Mouse (Mus musculus) layer of hippocampus, adult 18-20 months (tissue): Measurements from ENCODE around the gene Ttll12. TPM values are rescaled to one million over a fixed set of nuclear protein-coding genes. Genes with fewer than 3 reads are reported as not detected.

Source experiments
- DNase-seq, 2 experiments: peaks; one replicate each; pipeline ENCODE4 v3.0.0; 2022; ENCODE audit warnings: low spot score in 2 of 2
- total RNA-seq, 2 experiments: library from RNA; stranded (reverse); gene quantifications; 2 replicates each; pipeline ENCODE4 v1.2.3; 2021

Ttll12 gene
- total RNA-seq, 2 experiments from 2014 or later = 11.7 to 12.1 TPM

- no peak for DNase-seq
These were observed 67.2 kb downstream of the Ttll12 start for GRCm38 (mm10) chr15:83527747-83528146.

- DNase-seq = no peak
These were observed 67.9 kb downstream of the Ttll12 start for GRCm38 (mm10) chr15:83527092-83527437.

DNA sequence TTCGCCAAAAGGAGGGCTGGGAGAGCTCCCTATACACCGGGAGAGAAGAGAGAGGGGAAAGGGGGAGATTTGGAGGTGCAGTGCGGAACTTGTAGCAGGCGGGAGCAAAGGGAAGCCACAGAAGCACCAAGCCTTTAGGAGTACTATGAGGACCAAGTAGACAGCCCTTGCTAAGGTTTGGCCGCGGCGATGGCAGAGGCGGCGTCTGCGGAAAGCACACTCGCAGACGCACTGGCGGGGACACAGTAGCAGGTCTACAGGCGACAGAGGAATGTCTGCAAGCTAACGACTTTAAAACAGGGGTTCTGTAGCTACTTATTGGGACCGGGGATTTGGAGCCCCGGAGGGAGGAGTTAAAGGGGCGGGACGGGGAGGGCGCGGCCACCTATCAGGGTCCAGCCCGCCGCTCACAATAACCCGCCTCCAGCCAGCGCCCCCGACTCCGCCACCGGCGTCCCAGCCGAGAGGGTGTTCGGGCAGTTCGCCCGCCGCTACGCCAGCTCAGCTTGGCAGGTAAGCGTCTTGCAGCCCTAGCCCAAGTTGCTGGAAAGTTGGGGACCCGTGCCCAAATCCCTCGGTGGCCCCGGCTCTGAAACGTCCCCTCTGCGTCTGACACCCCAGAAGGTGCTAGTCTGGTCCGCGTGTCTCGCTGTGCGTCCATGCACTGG is 68.4 kb downstream of the Ttll12 start, which contains the start of gene Bik:
TSS of gene Bik (plus strand) at position 439 of the 668 bp plus-strand sequence.
- DNase-seq = no peak

Other genes with a start within 250 kb of the Ttll12 start
- 10 to 100 TPM; 19.1 to 20.1 TPM for gene Arfgap3, start 244.9 kb downstream of the Ttll12 start, total RNA-seq
- 100 to 1,000 TPM; 101 to 106 TPM for gene Pacsin2, start 130.6 kb downstream of the Ttll12 start, total RNA-seq
- 10 to 100 TPM; 36.0 to 38.5 TPM for gene Ttll1, start 84.3 kb downstream of the Ttll12 start, total RNA-seq
- gene Bik, start 68.3 kb downstream of the Ttll12 start, total RNA-seq = under 1 TPM; 0.43 to 0.47 TPM
- 1 to 10 TPM; 6.7 to 8.5 TPM for gene Tspo, start 31.6 kb downstream of the Ttll12 start, total RNA-seq
- 10 to 100 TPM; 21.8 to 29.3 TPM for gene Mcat, start 31.4 kb downstream of the Ttll12 start, total RNA-seq
- gene Scube1, start 129.9 kb upstream of the Ttll12 start, total RNA-seq = 10 to 100 TPM; 15.9 to 18.4 TPM
- gene Mpped1, start 184.3 kb upstream of the Ttll12 start, total RNA-seq = 100 to 1,000 TPM; 188 to 196 TPM